Mouse (Mus musculus) C2C12 (cell line): Measurements from ENCODE around the gene Gm5678.

ENCODE experiments used
- CTCF ChIP-seq: IDR thresholded peaks from one replicate; pipeline ENCODE4 v1.5.1; 2011; ENCODE audit not compliant: control insufficient read depth, insufficient read depth, insufficient read length
- MAX ChIP-seq: IDR thresholded peaks from one replicate; pipeline ENCODE4 v1.6.1; 2011; ENCODE audit warnings: mild to moderate bottlenecking, control low read depth
- MYOG ChIP-seq: IDR thresholded peaks from one replicate; pipeline ENCODE4 v1.6.1; 2011; ENCODE audit not compliant: control insufficient read depth, insufficient read length; ENCODE audit errors: extremely low read depth

GRCm38 (mm10) chr16:93604481-93604969, 23.4 kb upstream of the Gm5678 start:
- no peak for TF ChIP-seq CTCF
- TF ChIP-seq MAX = no peak
- TF ChIP-seq MYOG = no peak
